Mouse (Mus musculus): ENCODE results near the gene Myo15. TPM values are rescaled to one million over a fixed set of nuclear protein-coding genes. Genes with fewer than 3 reads are reported as not detected.
"Not testable (repeated sequence)": the region's sequence is repeated elsewhere in the genome, so short reads cannot be mapped to it uniquely, and the experiment has no call there.

Myo15 gene
- total RNA-seq, 1 experiment from 2014 or later: 0.79 TPM

GRCm38 (mm10) chr11:60538371-60539281, 69.5 kb downstream of the Myo15 start:
- ATAC-seq (replicated peaks in 1 of 2; ENCODE audit: insufficient read depth in 1 of 2, low FRiP score in 2 of 2, low TSS enrichment in 1 of 2, low read depth in 1 of 2, poor library complexity in 2 of 2, severe bottlenecking in 2 of 2): no peak

GRCm38 (mm10) chr11:60539540-60539939, 70.4 kb downstream of the Myo15 start:
- no peak for ATAC-seq (replicated peaks in 1 of 2; ENCODE audit: insufficient read depth in 1 of 2, low FRiP score in 2 of 2, low TSS enrichment in 1 of 2, low read depth in 1 of 2, poor library complexity in 2 of 2, severe bottlenecking in 2 of 2)

GRCm38 (mm10) chr11:60540002-60540610, 71.0 kb downstream of the Myo15 start:
- ATAC-seq (replicated peaks in 1 of 2; ENCODE audit: insufficient read depth in 1 of 2, low FRiP score in 2 of 2, low TSS enrichment in 1 of 2, low read depth in 1 of 2, poor library complexity in 2 of 2, severe bottlenecking in 2 of 2): no peak

- no peak for ATAC-seq (replicated peaks in 1 of 2; ENCODE audit: insufficient read depth in 1 of 2, low FRiP score in 2 of 2, low TSS enrichment in 1 of 2, low read depth in 1 of 2, poor library complexity in 2 of 2, severe bottlenecking in 2 of 2)
These were observed 71.6 kb downstream of the Myo15 start for GRCm38 (mm10) chr11:60540761-60541160.

- no peak for ATAC-seq (replicated peaks in 1 of 2; ENCODE audit: insufficient read depth in 1 of 2, low FRiP score in 2 of 2, low TSS enrichment in 1 of 2, low read depth in 1 of 2, poor library complexity in 2 of 2, severe bottlenecking in 2 of 2)
These were observed 72.7 kb downstream of the Myo15 start for GRCm38 (mm10) chr11:60541831-60542230.

- not testable (repeated sequence) for ATAC-seq (replicated peaks in 1 of 2; ENCODE audit: insufficient read depth in 1 of 2, low FRiP score in 2 of 2, low TSS enrichment in 1 of 2, low read depth in 1 of 2, poor library complexity in 2 of 2, severe bottlenecking in 2 of 2)
These were observed 74.1 kb downstream of the Myo15 start for GRCm38 (mm10) chr11:60543211-60543610.

GRCm38 (mm10) chr11:60545433-60545832, 76.3 kb downstream of the Myo15 start:
- no peak for ATAC-seq (replicated peaks in 1 of 2; ENCODE audit: insufficient read depth in 1 of 2, low FRiP score in 2 of 2, low TSS enrichment in 1 of 2, low read depth in 1 of 2, poor library complexity in 2 of 2, severe bottlenecking in 2 of 2)

- no peak for ATAC-seq (replicated peaks in 1 of 2; ENCODE audit: insufficient read depth in 1 of 2, low FRiP score in 2 of 2, low TSS enrichment in 1 of 2, low read depth in 1 of 2, poor library complexity in 2 of 2, severe bottlenecking in 2 of 2)
These were observed 79.0 kb downstream of the Myo15 start for GRCm38 (mm10) chr11:60548112-60548511.

GRCm38 (mm10) chr11:60553091-60553490, 84.0 kb downstream of the Myo15 start:
- ATAC-seq (replicated peaks in 1 of 2; ENCODE audit: insufficient read depth in 1 of 2, low FRiP score in 2 of 2, low TSS enrichment in 1 of 2, low read depth in 1 of 2, poor library complexity in 2 of 2, severe bottlenecking in 2 of 2): no peak

GRCm38 (mm10) chr11:60557675-60558074, 88.5 kb downstream of the Myo15 start:
- ATAC-seq (replicated peaks in 1 of 2; ENCODE audit: insufficient read depth in 1 of 2, low FRiP score in 2 of 2, low TSS enrichment in 1 of 2, low read depth in 1 of 2, poor library complexity in 2 of 2, severe bottlenecking in 2 of 2): no peak

GRCm38 (mm10) chr11:60559342-60559741, 90.2 kb downstream of the Myo15 start:
- ATAC-seq (replicated peaks in 1 of 2; ENCODE audit: insufficient read depth in 1 of 2, low FRiP score in 2 of 2, low TSS enrichment in 1 of 2, low read depth in 1 of 2, poor library complexity in 2 of 2, severe bottlenecking in 2 of 2): peak; percentile 75 to 84

- not testable (repeated sequence) for ATAC-seq (replicated peaks in 1 of 2; ENCODE audit: insufficient read depth in 1 of 2, low FRiP score in 2 of 2, low TSS enrichment in 1 of 2, low read depth in 1 of 2, poor library complexity in 2 of 2, severe bottlenecking in 2 of 2)
These were observed 104.9 kb downstream of the Myo15 start for GRCm38 (mm10) chr11:60574006-60574405.

Other genes with a start within 250 kb of the Myo15 start
- 59.3 and 63.0 TPM in 2 replicates for gene Srebf1, start 246.8 kb upstream of the Myo15 start, total RNA-seq (2017)
- 13.0 and 13.5 TPM in 2 replicates for gene Tom1l2, start 116.4 kb upstream of the Myo15 start, total RNA-seq (2017)
- gene Drc3, start 116.0 kb upstream of the Myo15 start, total RNA-seq (2017): 0.79 and 2.0 TPM in 2 replicates
- gene Gid4, start 52.2 kb upstream of the Myo15 start, total RNA-seq (2017): 35.3 and 35.6 TPM in 2 replicates
- gene Atpaf2, start 50.9 kb upstream of the Myo15 start, total RNA-seq (2017): 42.1 and 91.4 TPM in 2 replicates
- 73.9 and 84.2 TPM in 2 replicates for gene Drg2, start 14.7 kb upstream of the Myo15 start, total RNA-seq (2017)
- 28.9 and 30.8 TPM in 2 replicates for gene Alkbh5, start 67.0 kb downstream of the Myo15 start, total RNA-seq (2017)
- 6.1 and 9.3 TPM in 2 replicates for gene Llgl1, start 230.4 kb downstream of the Myo15 start, total RNA-seq (2017)